ENCODE assay signal across 21 mouse cellular contexts in genomic region chr11:35481611-35482363, GRCm38 (mm10).
DNase-seq lines count a peak whose midpoint lies in the region; ATAC-seq lines count a peak whose summit lies in the region.
"Had no signal": no experiment of that assay in that cellular context is flagged by ENCODE, and none has a peak within 500 bp of the region (broad histone marks: within the 10 kb centered on the region; RNA-seq: fewer than 3 reads in every experiment).

No protein-coding gene starts in this region.

- H3K4me2 ChIP-seq in liver, embryonic 11.5 days, result peak overlapping the region; percentile 16
- peak overlapping the region; percentile 31; the same call in 1 of the 2 replicates for H3K4me2 ChIP-seq in liver, embryonic 15.5 days
- H3K4me2 ChIP-seq: hindbrain, embryonic 13.5 days had no signal

- no peak overlapping the region for H3K27ac ChIP-seq in liver, embryonic 11.5 days (ENCODE audit: low read depth, low read length)
- H3K27ac ChIP-seq in liver, embryonic 15.5 days (replicated peaks), result no peak overlapping the region
- H3K27ac ChIP-seq: embryonic facial prominence, embryonic 10.5 days; forebrain, embryonic 10.5 days; heart, embryonic 10.5 days; hindbrain, embryonic 13.5 days; hindbrain, postnatal 0 days had no signal

- no peaks in the 10 kb centered on the region for H3K36me3 ChIP-seq in liver, embryonic 11.5 days (ENCODE audit: control insufficient read depth, insufficient read depth, low read length)
- no peaks in the 10 kb centered on the region for H3K36me3 ChIP-seq in liver, embryonic 15.5 days (replicated peaks)
- H3K36me3 ChIP-seq: embryonic facial prominence, embryonic 10.5 days; forebrain, embryonic 10.5 days; heart, embryonic 10.5 days; hindbrain, embryonic 13.5 days had no signal

- no peak overlapping the region for H3K9ac ChIP-seq in liver, embryonic 11.5 days (ENCODE audit: low read depth, low read length)
- H3K9ac ChIP-seq in liver, embryonic 15.5 days, result no peak overlapping the region
- H3K9ac ChIP-seq: hindbrain, embryonic 13.5 days had no signal

- WGBS in liver, embryonic 11.5 days, result 43% methylated on average over 9 of the region's 9 CpGs
- 27% methylated on average over 9 of the region's 9 CpGs for WGBS in liver, embryonic 15.5 days (ENCODE audit: insufficient replicate concordance)

- DNase-seq in c-Kit-positive CD71-positive TER-119-negative erythroid progenitor cells, embryonic 14.5 days (ENCODE audit: low read depth), result peak; percentile 20
- no peak for DNase-seq in liver, embryonic 11.5 days (ENCODE audit: low spot score)
- DNase-seq in kidney, adult 9 months, result no peak
- no peak for DNase-seq in adrenal gland, adult 2 months
- no peak for DNase-seq in frontal cortex, postnatal 25 days (ENCODE audit: low spot score in 2 of 2)
- DNase-seq: adrenal gland, postnatal 25 days; cerebellum, adult 11 months; cerebellum, adult 8-10 months; cerebellum, postnatal 36 days; heart, adult 18-20 months; heart, postnatal 10 days had no signal

- no peak overlapping the region for H3K4me3 ChIP-seq in liver, embryonic 11.5 days (ENCODE audit: low read depth, low read length)
- H3K4me3 ChIP-seq in liver, embryonic 15.5 days (replicated peaks), result no peak overlapping the region
- H3K4me3 ChIP-seq: embryonic facial prominence, embryonic 10.5 days; forebrain, embryonic 10.5 days; heart, embryonic 10.5 days; hindbrain, embryonic 13.5 days had no signal

- peaks cover 6% of the 10 kb centered on the region; the same call in 1 of the 2 replicates for H3K4me1 ChIP-seq in liver, embryonic 11.5 days (replicated peaks; ENCODE audit: control insufficient read depth, insufficient read depth, low read length)
- peaks cover 13% of the 10 kb centered on the region for H3K4me1 ChIP-seq in liver, embryonic 15.5 days (replicated peaks)

- 0 out of 2 replicates have a peak, but pooled peaks cover 2% of the 10 kb centered on the region for H3K9me3 ChIP-seq in liver, embryonic 11.5 days (ENCODE audit: control insufficient read depth, low read length)
- no peaks in the 10 kb centered on the region for H3K9me3 ChIP-seq in liver, embryonic 15.5 days (replicated peaks)
- H3K9me3 ChIP-seq: heart, embryonic 10.5 days; hindbrain, embryonic 13.5 days had no signal

- H3K27me3 ChIP-seq in liver, embryonic 11.5 days (replicated peaks; ENCODE audit: control insufficient read depth, insufficient read depth, low read length), result no peaks in the 10 kb centered on the region
- no peaks in the 10 kb centered on the region for H3K27me3 ChIP-seq in liver, embryonic 15.5 days

- peak; percentile 88 for ATAC-seq in liver, embryonic 11.5 days (replicated peaks; ENCODE audit: low FRiP score)
- ATAC-seq in liver, embryonic 15.5 days (ENCODE audit: insufficient read depth), result peak; percentile 86
- peak; percentile 90 for ATAC-seq in megakaryocyte-erythroid progenitor cell, adult 5-6 weeks (replicated peaks; ENCODE audit: low FRiP score, low TSS enrichment, poor library complexity, severe bottlenecking)
- ATAC-seq: activated CD4-positive, CD25-positive, alpha-beta regulatory T cell, adult 4 months; forebrain, embryonic 14.5 days; hindbrain, postnatal 0 days; Patski had no signal
